Mouse (Mus musculus): ENCODE data around the gene Olfr1419. TPM values are rescaled to one million over a fixed set of nuclear protein-coding genes. Genes with fewer than 3 reads are reported as not detected.
"Not testable (repeated sequence)": the region's sequence is repeated elsewhere in the genome, so short reads cannot be mapped to it uniquely, and the experiment has no call there.

Olfr1419 gene
- total and polyA plus RNA-seq, 2 experiments from 2014 or later = not detected

- DNase-seq (ENCODE audit: low spot score) = peak; percentile 99
- H3K9me3 ChIP-seq (replicated peaks; ENCODE audit: control insufficient read depth, low read length) = no peaks in the 10 kb centered on the region
- H3K4me3 ChIP-seq (ENCODE audit: low read depth, low read length) = peak within 1 kb of the TSS; percentile 96
- peak within 1 kb of the TSS; percentile 95 for H3K27ac ChIP-seq (ENCODE audit: low read depth)
- peak; percentile 96 for ATAC-seq (ENCODE audit: insufficient read depth, low read depth)
- H3K9ac ChIP-seq (replicated peaks; ENCODE audit: low read depth, low read length) = peak within 1 kb of the TSS; percentile 89
- peak within 1 kb of the TSS; percentile 81 for H3K4me2 ChIP-seq (ENCODE audit: low read depth, low read length)
- H3K4me1 ChIP-seq (ENCODE audit: control insufficient read depth, insufficient read depth) = peaks cover 17% of the 10 kb centered on the region
- H3K27me3 ChIP-seq (ENCODE audit: control insufficient read depth, insufficient read depth, low read length) = no peaks in the 10 kb centered on the region
- peaks cover 10% of the 10 kb centered on the region; the same call in 1 of the 2 replicates for H3K36me3 ChIP-seq (replicated peaks; ENCODE audit: control insufficient read depth, insufficient read depth, low read length)
- under 1% methylated on average over 50 of the region's 53 CpGs for WGBS
- TF ChIP-seq EP300 (IDR thresholded peaks at IDR 0.05; ENCODE audit: low read depth) (peak; percentile 76; the same call in 1 of the 2 replicates), CTCF (IDR thresholded peaks at IDR 0.05; ENCODE audit: low read depth) (no peak)
Measured at GRCm38 (mm10) chr19:11912037-11912532, 37.2 kb upstream of the Olfr1419 start, which contains the start of gene Patl1. Gene Patl1 (plus strand): TSS chr19:11912399.

- DNase-seq (ENCODE audit: low spot score) (no peak), ATAC-seq (ENCODE audit: insufficient read depth, low read depth) (peak; percentile 54)
- TF ChIP-seq EP300 (IDR thresholded peaks at IDR 0.05; ENCODE audit: low read depth) = peak; percentile 85
- TF ChIP-seq CTCF (IDR thresholded peaks at IDR 0.05; ENCODE audit: low read depth) = no peak
- no peaks in the 10 kb centered on the region for H3K9me3 ChIP-seq (replicated peaks; ENCODE audit: control insufficient read depth, low read length)
- 4% methylated on average over 17 of the region's 17 CpGs for WGBS
- no peaks in the 10 kb centered on the region for H3K27me3 ChIP-seq (ENCODE audit: control insufficient read depth, insufficient read depth, low read length)
- H3K4me2 ChIP-seq (ENCODE audit: low read depth, low read length) = peak overlapping the region; percentile 81
- H3K4me3 ChIP-seq (ENCODE audit: low read depth, low read length) = peak overlapping the region; percentile 96
- peak overlapping the region; percentile 95 for H3K27ac ChIP-seq (ENCODE audit: low read depth)
- peak overlapping the region; percentile 60 for H3K9ac ChIP-seq (replicated peaks; ENCODE audit: low read depth, low read length)
- peaks cover 10% of the 10 kb centered on the region; the same call in 1 of the 2 replicates for H3K36me3 ChIP-seq (replicated peaks; ENCODE audit: control insufficient read depth, insufficient read depth, low read length)
- peaks cover 15% of the 10 kb centered on the region for H3K4me1 ChIP-seq (ENCODE audit: control insufficient read depth, insufficient read depth)
Measured at GRCm38 (mm10) chr19:11911603-11912002, 36.7 kb upstream of the Olfr1419 start.

GRCm38 (mm10) chr19:11911021-11911420 is 36.1 kb upstream of the Olfr1419 start:
- DNase-seq (ENCODE audit: low spot score) = no peak
- Histone ChIP-seq H3K4me2 (ENCODE audit: low read depth, low read length) (peak overlapping the region; percentile 81), H3K4me1 (ENCODE audit: control insufficient read depth, insufficient read depth) (peaks cover 9% of the 10 kb centered on the region), H3K9me3 (replicated peaks; ENCODE audit: control insufficient read depth, low read length) (no peaks in the 10 kb centered on the region), H3K27ac (ENCODE audit: low read depth) (peak overlapping the region; percentile 95), H3K4me3 (ENCODE audit: low read depth, low read length) (peak overlapping the region; percentile 96), H3K36me3 (replicated peaks; ENCODE audit: control insufficient read depth, insufficient read depth, low read length) (peaks cover 10% of the 10 kb centered on the region; the same call in 1 of the 2 replicates), H3K27me3 (ENCODE audit: control insufficient read depth, insufficient read depth, low read length) (no peaks in the 10 kb centered on the region), H3K9ac (replicated peaks; ENCODE audit: low read depth, low read length) (peak overlapping the region; percentile 60; the same call in 1 of the 2 replicates)
- 71% methylated on average over 5 of the region's 5 CpGs for WGBS
- no peak for TF ChIP-seq CTCF (IDR thresholded peaks at IDR 0.05; ENCODE audit: low read depth)
- TF ChIP-seq EP300 (IDR thresholded peaks at IDR 0.05; ENCODE audit: low read depth) = no peak
- no peak for ATAC-seq (ENCODE audit: insufficient read depth, low read depth)

GRCm38 (mm10) chr19:11886265-11886664 is 11.4 kb upstream of the Olfr1419 start, which contains the start of gene Olfr1420:
Gene Olfr1420 (plus strand): TSS chr19:11886565.
- DNase-seq (ENCODE audit: low spot score) = no peak
- no peaks in the 10 kb centered on the region for H3K27me3 ChIP-seq (ENCODE audit: control insufficient read depth, insufficient read depth, low read length)
- H3K4me1 ChIP-seq (ENCODE audit: control insufficient read depth, insufficient read depth) = no peaks in the 10 kb centered on the region
- H3K36me3 ChIP-seq (replicated peaks; ENCODE audit: control insufficient read depth, insufficient read depth, low read length) = no peaks in the 10 kb centered on the region
- H3K4me3 ChIP-seq (ENCODE audit: low read depth, low read length) = no peak within 1 kb of the TSS
- no peak for ATAC-seq (ENCODE audit: insufficient read depth, low read depth)
- no peaks in the 10 kb centered on the region for H3K9me3 ChIP-seq (replicated peaks; ENCODE audit: control insufficient read depth, low read length)
- H3K4me2 ChIP-seq (ENCODE audit: low read depth, low read length) = no peak within 1 kb of the TSS
- no peak within 1 kb of the TSS for H3K27ac ChIP-seq (ENCODE audit: low read depth)
- TF ChIP-seq EP300 (IDR thresholded peaks at IDR 0.05; ENCODE audit: low read depth) = no peak
- no peak for TF ChIP-seq CTCF (IDR thresholded peaks at IDR 0.05; ENCODE audit: low read depth)
- 18% methylated on average over 1 of the region's 1 CpGs for WGBS
- H3K9ac ChIP-seq (replicated peaks; ENCODE audit: low read depth, low read length) = no peak within 1 kb of the TSS

- not testable (repeated sequence) for H3K9ac ChIP-seq (replicated peaks; ENCODE audit: low read depth, low read length); DNase-seq (ENCODE audit: low spot score); H3K4me3 ChIP-seq (ENCODE audit: low read depth, low read length); H3K4me1 ChIP-seq (ENCODE audit: control insufficient read depth, insufficient read depth); H3K36me3 ChIP-seq (replicated peaks; ENCODE audit: control insufficient read depth, insufficient read depth, low read length); H3K27ac ChIP-seq (ENCODE audit: low read depth); ATAC-seq (ENCODE audit: insufficient read depth, low read depth); H3K27me3 ChIP-seq (ENCODE audit: control insufficient read depth, insufficient read depth, low read length); H3K9me3 ChIP-seq (replicated peaks; ENCODE audit: control insufficient read depth, low read length)
- 47% methylated on average over 20 of the region's 22 CpGs for WGBS
- peak overlapping the region; percentile 16; the same call in 1 of the 2 replicates for H3K4me2 ChIP-seq (ENCODE audit: low read depth, low read length)
Measured at GRCm38 (mm10) chr19:11878404-11878803, 3.5 kb upstream of the Olfr1419 start.

- no peaks in the 10 kb centered on the region for H3K4me1 ChIP-seq (ENCODE audit: control insufficient read depth, insufficient read depth)
- H3K27me3 ChIP-seq (ENCODE audit: control insufficient read depth, insufficient read depth, low read length) = no peaks in the 10 kb centered on the region
- TF ChIP-seq CTCF (IDR thresholded peaks at IDR 0.05; ENCODE audit: low read depth) (no peak), EP300 (IDR thresholded peaks at IDR 0.05; ENCODE audit: low read depth) (no peak)
- H3K9me3 ChIP-seq (replicated peaks; ENCODE audit: control insufficient read depth, low read length) = no peaks in the 10 kb centered on the region; the same call in 1 of the 2 replicates
- no peak overlapping the region for H3K9ac ChIP-seq (replicated peaks; ENCODE audit: low read depth, low read length)
- DNase-seq (ENCODE audit: low spot score) (no peak), ATAC-seq (ENCODE audit: insufficient read depth, low read depth) (no peak)
- no peak overlapping the region for H3K4me3 ChIP-seq (ENCODE audit: low read depth, low read length)
- H3K36me3 ChIP-seq (replicated peaks; ENCODE audit: control insufficient read depth, insufficient read depth, low read length) = no peaks in the 10 kb centered on the region
- 73% methylated on average over 2 of the region's 2 CpGs for WGBS
- H3K4me2 ChIP-seq (ENCODE audit: low read depth, low read length) = no peak overlapping the region
- H3K27ac ChIP-seq (ENCODE audit: low read depth) = no peak overlapping the region
Measured at GRCm38 (mm10) chr19:11867837-11868236, 7.1 kb downstream of the Olfr1419 start.

Measured in heart, postnatal 0 days (tissue).